Mouse (Mus musculus): ENCODE measurements around the gene Spock2. TPM values are rescaled to one million over a fixed set of nuclear protein-coding genes. Genes with fewer than 3 reads are reported as not detected.

Spock2 gene
- total and polyA plus RNA-seq, 2 experiments from 2014 or later = 117 to 275 TPM

GRCm38 (mm10) chr10:60164869-60165268 lies 58.9 kb downstream of the Spock2 start:
- no peak overlapping the region for H3K27ac ChIP-seq (ENCODE audit: low read depth, low read length)
- no peak for TF ChIP-seq CTCF (IDR thresholded peaks at IDR 0.05)
- H3K4me1 ChIP-seq (ENCODE audit: insufficient read depth, low read length) = no peaks in the 10 kb centered on the region
- H3K9me3 ChIP-seq (ENCODE audit: low read length) = no peaks in the 10 kb centered on the region
- ATAC-seq (ENCODE audit: low FRiP score) (no peak), DNase-seq (ENCODE audit: low spot score) (no peak)
- H3K27me3 ChIP-seq (ENCODE audit: insufficient read depth, low read length) = no peaks in the 10 kb centered on the region
- no peaks in the 10 kb centered on the region for H3K36me3 ChIP-seq (ENCODE audit: insufficient read depth, low read length)
- WGBS = 78% methylated on average over 1 of the region's 1 CpGs
- H3K4me2 ChIP-seq (ENCODE audit: low read depth, low read length, poor library complexity, severe bottlenecking) = no peak overlapping the region
- no peak overlapping the region for H3K9ac ChIP-seq (replicated peaks; ENCODE audit: low read length, poor library complexity, severe bottlenecking)
- no peak overlapping the region for H3K4me3 ChIP-seq (ENCODE audit: low read depth, low read length)

- H3K27ac ChIP-seq (ENCODE audit: low read depth, low read length) = no peak overlapping the region
- TF ChIP-seq CTCF (IDR thresholded peaks at IDR 0.05) = no peak
- no peaks in the 10 kb centered on the region for H3K27me3 ChIP-seq (ENCODE audit: insufficient read depth, low read length)
- ATAC-seq (ENCODE audit: low FRiP score) (no peak), DNase-seq (ENCODE audit: low spot score) (no peak)
- no peaks in the 10 kb centered on the region for H3K9me3 ChIP-seq (ENCODE audit: low read length)
- WGBS = 27% methylated on average over 3 of the region's 3 CpGs
- H3K4me2 ChIP-seq (ENCODE audit: low read depth, low read length, poor library complexity, severe bottlenecking) = no peak overlapping the region
- H3K9ac ChIP-seq (replicated peaks; ENCODE audit: low read length, poor library complexity, severe bottlenecking) = no peak overlapping the region
- no peak overlapping the region for H3K4me3 ChIP-seq (ENCODE audit: low read depth, low read length)
- no peaks in the 10 kb centered on the region for H3K4me1 ChIP-seq (ENCODE audit: insufficient read depth, low read length)
- H3K36me3 ChIP-seq (ENCODE audit: insufficient read depth, low read length) = no peaks in the 10 kb centered on the region
Observed at GRCm38 (mm10) chr10:60166068-60166467, 60.0 kb downstream of the Spock2 start.

- H3K36me3 ChIP-seq (ENCODE audit: insufficient read depth, low read length) = no peaks in the 10 kb centered on the region
- H3K27ac ChIP-seq (ENCODE audit: low read depth, low read length) = no peak overlapping the region
- TF ChIP-seq CTCF (IDR thresholded peaks at IDR 0.05) = no peak
- WGBS = 80% methylated on average over 2 of the region's 2 CpGs
- no peak overlapping the region for H3K4me3 ChIP-seq (ENCODE audit: low read depth, low read length)
- no peaks in the 10 kb centered on the region for H3K27me3 ChIP-seq (ENCODE audit: insufficient read depth, low read length)
- no peaks in the 10 kb centered on the region for H3K9me3 ChIP-seq (ENCODE audit: low read length)
- no peaks in the 10 kb centered on the region for H3K4me1 ChIP-seq (ENCODE audit: insufficient read depth, low read length)
- DNase-seq (ENCODE audit: low spot score) (no peak), ATAC-seq (ENCODE audit: low FRiP score) (no peak)
- no peak overlapping the region for H3K9ac ChIP-seq (replicated peaks; ENCODE audit: low read length, poor library complexity, severe bottlenecking)
- H3K4me2 ChIP-seq (ENCODE audit: low read depth, low read length, poor library complexity, severe bottlenecking) = no peak overlapping the region
Observed at GRCm38 (mm10) chr10:60168306-60168705, 62.3 kb downstream of the Spock2 start.

GRCm38 (mm10) chr10:60168960-60169359 lies 62.9 kb downstream of the Spock2 start:
- no peak for ATAC-seq (ENCODE audit: low FRiP score)
- Histone ChIP-seq H3K27ac (ENCODE audit: low read depth, low read length) (no peak overlapping the region), H3K9ac (replicated peaks; ENCODE audit: low read length, poor library complexity, severe bottlenecking) (no peak overlapping the region), H3K9me3 (ENCODE audit: low read length) (no peaks in the 10 kb centered on the region), H3K4me3 (ENCODE audit: low read depth, low read length) (no peak overlapping the region), H3K27me3 (ENCODE audit: insufficient read depth, low read length) (no peaks in the 10 kb centered on the region), H3K4me2 (ENCODE audit: low read depth, low read length, poor library complexity, severe bottlenecking) (no peak overlapping the region), H3K36me3 (ENCODE audit: insufficient read depth, low read length) (no peaks in the 10 kb centered on the region), H3K4me1 (ENCODE audit: insufficient read depth, low read length) (no peaks in the 10 kb centered on the region)
- DNase-seq (ENCODE audit: low spot score) = no peak
- WGBS = 58% methylated on average over 3 of the region's 3 CpGs
- no peak for TF ChIP-seq CTCF (IDR thresholded peaks at IDR 0.05)

DNA sequence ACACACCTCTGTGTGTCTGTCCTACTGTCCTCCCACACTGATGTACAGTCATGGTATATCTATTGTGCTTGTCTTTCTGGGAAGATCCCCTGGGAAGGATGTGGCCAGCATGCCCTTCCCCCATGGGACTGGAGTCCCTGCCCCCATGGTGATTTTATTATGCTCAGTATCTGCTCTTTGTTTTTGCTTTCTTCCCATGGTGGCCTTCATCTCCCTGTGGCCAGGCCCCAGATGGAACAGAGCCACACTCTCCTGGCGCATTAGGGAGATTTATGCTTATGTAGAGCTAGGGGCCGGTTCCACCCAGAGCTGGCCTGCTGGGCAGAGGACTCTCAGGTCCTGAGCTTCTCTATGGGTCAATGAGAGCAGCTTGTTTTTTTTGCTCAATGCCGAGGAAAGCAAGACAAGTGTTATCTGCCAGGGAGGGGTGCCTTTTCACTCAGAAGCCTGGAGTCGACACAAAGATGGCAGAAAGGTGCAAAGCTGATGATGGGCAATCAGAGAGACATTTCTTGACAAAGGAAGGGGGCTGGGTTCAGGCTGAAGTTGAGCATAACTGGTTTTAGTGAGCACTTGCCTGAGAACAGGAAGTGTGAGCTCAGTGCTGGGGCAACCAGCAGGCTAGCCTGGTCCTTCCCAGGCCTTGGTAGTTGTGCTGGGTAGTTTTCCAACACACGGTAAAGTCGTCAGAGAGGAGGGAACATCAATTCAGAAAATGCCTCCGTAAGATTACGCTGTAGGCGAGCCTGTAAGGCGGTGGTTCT lies 64.5 kb downstream of the Spock2 start:
- Histone ChIP-seq H3K9ac (replicated peaks; ENCODE audit: low read length, poor library complexity, severe bottlenecking) (no peak overlapping the region), H3K4me1 (ENCODE audit: insufficient read depth, low read length) (no peaks in the 10 kb centered on the region), H3K27me3 (ENCODE audit: insufficient read depth, low read length) (no peaks in the 10 kb centered on the region), H3K36me3 (ENCODE audit: insufficient read depth, low read length) (no peaks in the 10 kb centered on the region), H3K4me3 (ENCODE audit: low read depth, low read length) (no peak overlapping the region), H3K4me2 (ENCODE audit: low read depth, low read length, poor library complexity, severe bottlenecking) (no peak overlapping the region), H3K9me3 (ENCODE audit: low read length) (no peaks in the 10 kb centered on the region), H3K27ac (ENCODE audit: low read depth, low read length) (no peak overlapping the region)
- no peak for TF ChIP-seq CTCF (IDR thresholded peaks at IDR 0.05)
- 86% methylated on average over 10 of the region's 10 CpGs for WGBS
- ATAC-seq (ENCODE audit: low FRiP score) (no peak), DNase-seq (ENCODE audit: low spot score) (no peak)

DNA sequence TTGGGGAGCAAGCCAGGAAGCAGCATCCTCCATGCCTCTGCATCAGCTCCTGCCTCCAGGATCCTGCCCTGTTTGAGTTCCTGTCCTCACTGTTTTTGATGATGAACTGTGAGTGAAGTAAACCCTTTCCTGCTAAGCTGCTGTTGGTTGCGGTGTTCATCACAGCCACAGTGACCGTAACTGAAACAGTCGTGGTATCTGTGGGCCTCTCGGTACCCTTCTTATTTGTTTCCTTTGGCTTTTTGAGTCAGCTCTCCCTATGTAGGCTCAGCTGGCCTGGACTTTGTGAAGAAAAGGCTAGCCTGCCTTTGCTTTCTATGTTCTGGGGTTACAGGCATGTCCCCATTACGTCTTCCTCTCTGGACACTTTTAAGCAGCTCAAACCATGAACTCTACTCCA lies 65.3 kb downstream of the Spock2 start:
- Histone ChIP-seq H3K27me3 (ENCODE audit: insufficient read depth, low read length) (no peaks in the 10 kb centered on the region), H3K4me3 (ENCODE audit: low read depth, low read length) (no peak overlapping the region), H3K27ac (ENCODE audit: low read depth, low read length) (no peak overlapping the region), H3K4me1 (ENCODE audit: insufficient read depth, low read length) (no peaks in the 10 kb centered on the region), H3K4me2 (ENCODE audit: low read depth, low read length, poor library complexity, severe bottlenecking) (no peak overlapping the region), H3K9ac (replicated peaks; ENCODE audit: low read length, poor library complexity, severe bottlenecking) (no peak overlapping the region), H3K9me3 (ENCODE audit: low read length) (no peaks in the 10 kb centered on the region), H3K36me3 (ENCODE audit: insufficient read depth, low read length) (no peaks in the 10 kb centered on the region)
- WGBS = 92% methylated on average over 5 of the region's 5 CpGs
- no peak for TF ChIP-seq CTCF (IDR thresholded peaks at IDR 0.05)
- ATAC-seq (ENCODE audit: low FRiP score) (no peak), DNase-seq (ENCODE audit: low spot score) (no peak)

Data from midbrain, postnatal 0 days (tissue).